Mouse (Mus musculus): ENCODE results near the gene Megf6. TPM values are rescaled to one million over a fixed set of nuclear protein-coding genes. Genes with fewer than 3 reads are reported as not detected.

The Megf6 gene
- total RNA-seq, 1 experiment, result 5.6 TPM

DNA sequence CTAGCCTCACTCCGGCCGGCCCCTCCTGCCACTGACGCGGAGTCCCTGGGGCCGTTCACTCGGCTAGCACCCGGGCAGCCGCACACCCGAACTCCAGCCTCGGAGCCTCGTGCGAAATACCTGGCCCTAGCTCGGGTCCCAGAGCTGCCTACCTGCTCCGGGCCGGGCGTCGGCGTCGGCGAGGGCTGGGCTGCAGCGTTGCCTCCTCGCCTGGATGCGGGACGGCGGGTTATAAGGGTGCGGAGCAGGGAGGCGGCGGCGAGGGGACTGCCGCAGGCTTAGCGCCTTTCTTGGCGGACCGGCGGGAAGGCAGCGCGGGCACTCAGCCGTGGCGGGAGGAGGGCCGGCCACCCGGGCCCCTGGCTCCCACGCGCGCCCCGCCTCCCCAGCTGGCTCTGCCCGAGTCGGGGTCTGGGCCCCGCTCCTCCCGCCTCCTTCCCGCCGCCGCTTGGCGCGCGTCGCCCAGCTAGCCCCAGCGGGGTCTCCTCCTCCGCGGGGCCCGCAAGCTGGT lies 30.8 kb upstream of the Megf6 start:
- Histone ChIP-seq H3K27ac (ENCODE audit: insufficient read depth, low read depth, low read length, poor library complexity, severe bottlenecking) (no peak overlapping the region), H3K4me1 (ENCODE audit: control insufficient read depth in 2 of 2, insufficient read depth in 2 of 2, low read length in 2 of 2, poor library complexity in 1 of 2) (peaks cover 0 to 2% of the 10 kb centered on the region in 2 experiments; a peak in 1 of 4 replicates), H3K9ac (ENCODE audit: insufficient read depth, low read depth, low read length, poor library complexity, severe bottlenecking) (peak overlapping the region; percentile 40), H3K36me3 (ENCODE audit: control insufficient read depth, insufficient read depth, low read length, poor library complexity, severe bottlenecking) (no peaks in the 10 kb centered on the region), H3K9me3 (ENCODE audit: control insufficient read depth, insufficient read depth, low read depth, low read length) (no peaks in the 10 kb centered on the region), H3K4me3 (ENCODE audit: insufficient read depth in 1 of 2, low read depth in 1 of 2, low read length in 2 of 2, poor library complexity in 1 of 2, severe bottlenecking in 1 of 2) (peak overlapping the region; percentile 42 to 57; a peak in 3 of 4 replicates)
- no peak for TF ChIP-seq HCFC1 (IDR thresholded peaks at IDR 0.05; ENCODE audit: borderline replicate concordance, insufficient read depth, low read length)
- TF ChIP-seq ZC3H11A (IDR thresholded peaks at IDR 0.05; ENCODE audit: borderline replicate concordance, low read depth, low read length), result no peak
- TF ChIP-seq ZNF384 (IDR thresholded peaks at IDR 0.05; ENCODE audit: low read depth, low read length), result no peak
- TF ChIP-seq CHD2 (IDR thresholded peaks at IDR 0.05; ENCODE audit: low read depth, low read length), result no peak
- TF ChIP-seq MAFK (IDR thresholded peaks at IDR 0.05; ENCODE audit: insufficient read depth, low read depth, low read length), result no peak
- DNase-seq (ENCODE audit: low read depth, low spot score), result no peak
- in situ Hi-C loops (cut with MboI; ENCODE audit: low sequenced_read_pairs in 2 of 2, unreplicated experiment in 2 of 2), result no loop called here

- H3K27ac ChIP-seq (ENCODE audit: insufficient read depth, low read depth, low read length, poor library complexity, severe bottlenecking), result no peak within 1 kb of the TSS
- H3K9ac ChIP-seq (ENCODE audit: insufficient read depth, low read depth, low read length, poor library complexity, severe bottlenecking), result peak within 1 kb of the TSS; percentile 40
- H3K4me3 ChIP-seq (ENCODE audit: insufficient read depth in 1 of 2, low read depth in 1 of 2, low read length in 2 of 2, poor library complexity in 1 of 2, severe bottlenecking in 1 of 2), result peak within 1 kb of the TSS; percentile 42 to 57; a peak in 3 of 4 replicates
- DNase-seq (ENCODE audit: low read depth, low spot score), result no peak
- no peaks in the 10 kb centered on the region for H3K9me3 ChIP-seq (ENCODE audit: control insufficient read depth, insufficient read depth, low read depth, low read length)
- peaks cover 0 to 2% of the 10 kb centered on the region in 2 experiments; a peak in 1 of 4 replicates for H3K4me1 ChIP-seq (ENCODE audit: control insufficient read depth in 2 of 2, insufficient read depth in 2 of 2, low read length in 2 of 2, poor library complexity in 1 of 2)
- in situ Hi-C loops (cut with MboI; ENCODE audit: low sequenced_read_pairs in 2 of 2, unreplicated experiment in 2 of 2), result no loop called here
- TF ChIP-seq CHD2 (IDR thresholded peaks at IDR 0.05; ENCODE audit: low read depth, low read length), result no peak
- no peak for TF ChIP-seq MAFK (IDR thresholded peaks at IDR 0.05; ENCODE audit: insufficient read depth, low read depth, low read length)
- TF ChIP-seq ZC3H11A (IDR thresholded peaks at IDR 0.05; ENCODE audit: borderline replicate concordance, low read depth, low read length), result no peak
- TF ChIP-seq ZNF384 (IDR thresholded peaks at IDR 0.05; ENCODE audit: low read depth, low read length), result no peak
- TF ChIP-seq HCFC1 (IDR thresholded peaks at IDR 0.05; ENCODE audit: borderline replicate concordance, insufficient read depth, low read length), result no peak
- H3K36me3 ChIP-seq (ENCODE audit: control insufficient read depth, insufficient read depth, low read length, poor library complexity, severe bottlenecking), result no peaks in the 10 kb centered on the region
Observed at GRCm38 (mm10) chr4:154140182-154140212, 30.5 kb upstream of the Megf6 start, which contains the start of gene Trp73. Gene Trp73, minus strand, starts transcription at chr4:154140208.

DNA sequence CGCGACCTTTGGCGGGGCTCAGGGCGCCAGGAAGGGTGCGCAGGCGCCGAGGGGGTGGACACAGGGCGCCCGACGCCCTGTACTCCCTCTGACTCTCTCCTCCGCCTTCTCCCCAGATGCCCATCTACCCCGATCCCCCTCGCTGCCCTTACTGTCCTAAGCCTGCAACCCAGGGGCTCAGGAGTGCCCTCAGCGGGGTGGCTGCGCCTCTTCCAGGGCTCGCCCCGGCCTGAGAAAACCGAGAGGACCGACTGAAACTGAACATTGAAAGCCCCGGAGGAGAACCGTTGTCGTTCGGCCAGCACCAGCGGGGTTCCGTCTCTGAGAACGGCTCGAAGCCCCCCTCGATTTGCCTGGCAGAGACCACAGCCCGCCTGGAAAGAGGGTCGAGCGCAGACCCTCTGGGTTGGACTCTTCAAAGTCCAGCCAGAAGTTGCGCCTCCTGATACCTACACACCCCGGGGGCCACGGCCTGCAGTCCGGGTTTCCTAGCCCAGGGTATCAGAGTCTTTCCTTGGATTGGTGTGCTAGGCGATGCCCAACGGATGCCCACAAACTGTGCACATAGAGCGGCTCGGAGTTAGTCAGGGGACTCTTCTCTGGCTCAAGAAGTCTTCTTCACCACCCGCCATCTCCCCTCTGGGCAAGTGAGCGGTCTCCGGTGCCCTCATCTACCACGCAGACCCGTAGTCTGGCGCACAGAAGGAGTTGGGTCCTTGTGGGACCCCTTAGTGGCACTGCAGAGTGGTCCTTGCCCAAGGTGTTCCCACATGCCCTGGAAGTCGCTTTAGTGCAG lies 30.1 kb upstream of the Megf6 start:
- TF ChIP-seq HCFC1 (IDR thresholded peaks at IDR 0.05; ENCODE audit: borderline replicate concordance, insufficient read depth, low read length) (no peak), ZNF384 (IDR thresholded peaks at IDR 0.05; ENCODE audit: low read depth, low read length) (no peak), MAFK (IDR thresholded peaks at IDR 0.05; ENCODE audit: insufficient read depth, low read depth, low read length) (no peak), CHD2 (IDR thresholded peaks at IDR 0.05; ENCODE audit: low read depth, low read length) (no peak), ZC3H11A (IDR thresholded peaks at IDR 0.05; ENCODE audit: borderline replicate concordance, low read depth, low read length) (no peak)
- peak overlapping the region; percentile 42 to 57; a peak in 3 of 4 replicates for H3K4me3 ChIP-seq (ENCODE audit: insufficient read depth in 1 of 2, low read depth in 1 of 2, low read length in 2 of 2, poor library complexity in 1 of 2, severe bottlenecking in 1 of 2)
- H3K9ac ChIP-seq (ENCODE audit: insufficient read depth, low read depth, low read length, poor library complexity, severe bottlenecking), result peak overlapping the region; percentile 10; the same call in 1 of the 2 replicates
- H3K36me3 ChIP-seq (ENCODE audit: control insufficient read depth, insufficient read depth, low read length, poor library complexity, severe bottlenecking), result peaks cover 2% of the 10 kb centered on the region; the same call in 1 of the 2 replicates
- DNase-seq (ENCODE audit: low read depth, low spot score), result no peak
- no peak overlapping the region for H3K27ac ChIP-seq (ENCODE audit: insufficient read depth, low read depth, low read length, poor library complexity, severe bottlenecking)
- in situ Hi-C loops (cut with MboI; ENCODE audit: low sequenced_read_pairs in 2 of 2, unreplicated experiment in 2 of 2), result no loop called here
- no peaks in the 10 kb centered on the region for H3K9me3 ChIP-seq (ENCODE audit: control insufficient read depth, insufficient read depth, low read depth, low read length)
- peaks cover 0 to 2% of the 10 kb centered on the region in 2 experiments; a peak in 1 of 4 replicates for H3K4me1 ChIP-seq (ENCODE audit: control insufficient read depth in 2 of 2, insufficient read depth in 2 of 2, low read length in 2 of 2, poor library complexity in 1 of 2)

- Histone ChIP-seq H3K4me3 (ENCODE audit: insufficient read depth in 1 of 2, low read depth in 1 of 2, low read length in 2 of 2, poor library complexity in 1 of 2, severe bottlenecking in 1 of 2) (no peak overlapping the region; a peak in 1 of 4 replicates), H3K9me3 (ENCODE audit: control insufficient read depth, insufficient read depth, low read depth, low read length) (no peaks in the 10 kb centered on the region), H3K27ac (ENCODE audit: insufficient read depth, low read depth, low read length, poor library complexity, severe bottlenecking) (no peak overlapping the region), H3K4me1 (ENCODE audit: control insufficient read depth in 2 of 2, insufficient read depth in 2 of 2, low read length in 2 of 2, poor library complexity in 1 of 2) (peaks cover 0 to 2% of the 10 kb centered on the region in 2 experiments; a peak in 1 of 4 replicates), H3K9ac (ENCODE audit: insufficient read depth, low read depth, low read length, poor library complexity, severe bottlenecking) (no peak overlapping the region), H3K36me3 (ENCODE audit: control insufficient read depth, insufficient read depth, low read length, poor library complexity, severe bottlenecking) (peaks cover 2% of the 10 kb centered on the region; the same call in 1 of the 2 replicates)
- no peak for DNase-seq (ENCODE audit: low read depth, low spot score)
- in situ Hi-C loops (cut with MboI; ENCODE audit: low sequenced_read_pairs in 2 of 2, unreplicated experiment in 2 of 2), result no loop called here
- no peak for TF ChIP-seq ZNF384 (IDR thresholded peaks at IDR 0.05; ENCODE audit: low read depth, low read length)
- TF ChIP-seq CHD2 (IDR thresholded peaks at IDR 0.05; ENCODE audit: low read depth, low read length), result no peak
- no peak for TF ChIP-seq ZC3H11A (IDR thresholded peaks at IDR 0.05; ENCODE audit: borderline replicate concordance, low read depth, low read length)
- no peak for TF ChIP-seq HCFC1 (IDR thresholded peaks at IDR 0.05; ENCODE audit: borderline replicate concordance, insufficient read depth, low read length)
- TF ChIP-seq MAFK (IDR thresholded peaks at IDR 0.05; ENCODE audit: insufficient read depth, low read depth, low read length), result no peak
Observed at GRCm38 (mm10) chr4:154141009-154141867, 29.3 kb upstream of the Megf6 start.
